Mouse (Mus musculus) E14TG2a.4 (cell line): ENCODE measurements at regions not wholly inside any gene's neighbourhood (a gene's known extent, or its start where the extent isn't known, plus 50 kb on each side); places are given as distances from the start of the nearest gene placed in this dataset.
A peak's percentile ranks its signal among the peaks of the same experiment; 100 is the strongest.

Source experiments
- H3K27me3 ChIP-seq: 2 replicates; pipeline ENCODE4 v1.6.1; 2014; ENCODE audit warnings: low read length, control low read depth; ENCODE audit not compliant: insufficient read depth
- H3K36me3 ChIP-seq: 2 replicates; pipeline ENCODE4 v1.6.1; 2014; ENCODE audit warnings: low read length, control low read depth; ENCODE audit not compliant: insufficient read depth
- H3K4me1 ChIP-seq: replicated peaks from 2 replicates; pipeline ENCODE4 v1.6.1; 2014; ENCODE audit warnings: low read depth, low read length, control low read depth
- H3K4me3 ChIP-seq: replicated peaks from 2 replicates; pipeline ENCODE4 v1.5.1; 2014; ENCODE audit warnings: mild to moderate bottlenecking, low read length
- H3K9me3 ChIP-seq: 2 replicates; pipeline ENCODE4 v1.6.1; 2014; ENCODE audit warnings: low read length, control low read depth
- CTCF ChIP-seq: conservative IDR thresholded peaks from 2 replicates; pipeline ENCODE4 v1.5.1; 2014; ENCODE audit warnings: low read length
- NANOG ChIP-seq: IDR thresholded peaks from 2 replicates; pipeline ENCODE4 v1.6.1; 2014; ENCODE audit warnings: borderline replicate concordance, low read length, mixed read lengths
- POU5F1 ChIP-seq: IDR thresholded peaks from 2 replicates; pipeline ENCODE4 v1.6.1; 2014; ENCODE audit warnings: low read length, borderline replicate concordance

DNA sequence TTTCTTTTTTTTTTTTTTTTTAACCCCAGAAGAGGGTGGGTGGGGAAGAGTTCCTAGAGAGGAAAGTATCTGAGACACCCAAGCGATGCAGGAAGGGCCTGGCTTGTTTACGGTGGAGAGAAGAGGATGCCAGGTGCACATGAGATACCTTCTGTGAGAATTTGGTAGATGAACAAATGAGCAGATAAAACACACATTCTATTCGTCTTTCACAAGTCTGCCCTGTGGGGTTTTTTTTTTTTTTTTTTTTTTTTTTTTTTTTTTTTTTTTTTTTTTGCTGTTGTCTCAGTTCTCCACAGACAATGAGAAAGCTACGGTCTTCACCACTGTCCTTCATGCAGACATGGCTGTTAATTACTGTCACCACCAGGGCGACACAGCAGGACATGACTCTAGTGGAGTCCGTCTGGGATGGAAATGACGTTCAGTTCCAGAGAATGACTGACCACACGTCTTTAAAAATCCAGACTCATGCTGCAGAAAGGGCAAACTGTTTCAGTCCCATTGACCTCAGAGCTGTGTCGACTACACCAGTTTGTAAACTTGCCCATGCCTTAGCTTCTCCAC lies 278.3 kb downstream of the Lnpk start:
- H3K4me1 ChIP-seq = no peaks in the 10 kb centered on the region
- TF ChIP-seq POU5F1 (no peak), NANOG (no peak), CTCF (no peak)
- H3K36me3 ChIP-seq = no peaks in the 10 kb centered on the region
- no peaks in the 10 kb centered on the region for H3K9me3 ChIP-seq
- H3K4me3 ChIP-seq = no peak overlapping the region
- H3K27me3 ChIP-seq = no peaks in the 10 kb centered on the region; the same call in 1 of the 2 replicates

DNA sequence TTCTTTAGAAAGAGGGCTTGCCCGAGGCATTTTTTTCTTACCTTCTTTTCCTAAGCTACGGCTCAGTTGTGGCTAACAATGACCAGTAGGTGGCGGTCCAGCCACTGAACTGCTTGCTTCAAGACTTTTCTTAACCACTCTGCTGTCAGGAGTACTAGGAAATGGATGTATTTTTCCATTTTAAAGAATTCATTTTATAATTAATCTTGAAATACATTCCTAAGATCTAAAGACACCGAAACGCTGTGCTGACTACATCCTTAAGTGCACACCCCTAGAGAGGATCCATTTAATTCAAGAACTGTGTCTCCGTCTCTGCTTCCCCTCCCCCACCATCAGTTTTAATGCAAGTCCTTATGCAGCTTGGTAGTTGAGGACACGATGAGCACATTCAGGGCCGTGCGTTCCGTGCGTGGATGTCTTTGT lies 278.9 kb downstream of the Lnpk start:
- no peak overlapping the region for H3K4me3 ChIP-seq
- no peaks in the 10 kb centered on the region; the same call in 1 of the 2 replicates for H3K27me3 ChIP-seq
- H3K36me3 ChIP-seq = no peaks in the 10 kb centered on the region
- TF ChIP-seq NANOG (no peak), CTCF (peak; percentile 71), POU5F1 (no peak)
- no peaks in the 10 kb centered on the region for H3K9me3 ChIP-seq
- H3K4me1 ChIP-seq = no peaks in the 10 kb centered on the region

DNA sequence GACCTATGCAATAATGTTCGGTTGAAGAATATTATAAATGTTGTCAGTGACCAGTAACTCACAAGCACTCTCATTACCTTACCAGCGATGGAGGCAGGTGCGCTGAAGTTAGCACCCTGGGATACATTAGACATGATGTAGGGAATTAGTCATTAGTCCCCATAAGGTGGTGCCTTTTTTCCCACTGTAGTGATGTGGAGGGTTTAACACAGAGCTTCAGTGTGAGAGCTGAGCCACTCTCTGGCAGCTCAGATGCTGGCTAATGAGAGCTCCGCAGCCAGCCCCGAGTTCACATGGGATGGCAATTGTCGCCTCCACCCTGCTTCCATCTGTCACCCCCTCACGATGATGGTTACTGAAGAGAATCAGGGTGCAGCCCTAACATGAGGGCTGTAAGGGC lies 286.6 kb downstream of the Lnpk start:
- no peaks in the 10 kb centered on the region for H3K36me3 ChIP-seq
- TF ChIP-seq NANOG = no peak
- no peak for TF ChIP-seq CTCF
- TF ChIP-seq POU5F1 = no peak
- H3K4me1 ChIP-seq = no peaks in the 10 kb centered on the region
- H3K4me3 ChIP-seq = no peak overlapping the region
- peaks cover 8% of the 10 kb centered on the region for H3K9me3 ChIP-seq
- no peaks in the 10 kb centered on the region for H3K27me3 ChIP-seq

DNA sequence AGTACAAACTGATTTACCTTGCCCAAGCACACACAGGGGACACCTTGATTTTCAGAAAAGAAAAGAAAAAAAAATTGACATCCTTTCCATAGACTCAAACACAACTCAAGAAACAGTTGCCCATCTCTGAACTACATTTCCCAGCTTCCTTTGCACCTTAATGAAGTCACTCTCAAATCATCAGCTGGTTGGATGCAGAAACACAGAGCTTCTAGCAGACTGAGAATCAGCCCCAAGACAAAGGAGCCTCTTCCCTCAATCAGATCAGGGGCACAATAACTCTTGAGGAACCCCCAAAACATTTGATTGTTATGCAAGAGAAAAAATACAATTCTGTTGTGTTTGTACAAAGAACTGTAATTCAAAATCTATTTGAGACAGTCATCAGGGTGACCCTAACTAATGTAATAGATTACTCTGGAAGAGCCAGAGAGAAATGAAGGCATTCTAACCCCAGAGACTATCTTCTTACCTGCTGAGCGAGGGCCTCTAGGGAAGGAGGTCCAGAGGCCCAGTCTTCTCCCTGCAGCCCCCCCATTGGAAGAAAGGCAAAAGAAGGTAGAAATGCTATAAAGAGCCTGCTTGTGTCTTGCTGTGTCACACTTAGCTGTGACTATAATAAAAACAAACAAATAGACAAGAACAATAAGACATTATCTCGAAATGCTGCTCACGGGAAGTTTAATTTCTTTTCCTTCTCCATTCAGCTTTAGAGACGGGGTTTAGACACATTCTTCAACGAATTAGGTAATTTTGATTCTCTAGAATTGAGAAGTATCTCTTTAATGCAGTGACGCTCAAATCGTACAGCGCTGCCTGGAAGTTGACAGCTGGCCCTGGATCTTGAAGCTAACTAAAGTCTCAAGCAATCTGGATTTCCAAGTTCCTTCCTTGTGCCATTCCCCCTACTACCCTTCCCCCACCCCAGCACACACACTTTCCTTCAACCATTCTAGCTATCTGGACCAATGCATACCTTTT lies 287.5 kb downstream of the Lnpk start:
- Histone ChIP-seq H3K9me3 (peaks cover 17% of the 10 kb centered on the region), H3K4me1 (no peaks in the 10 kb centered on the region), H3K36me3 (no peaks in the 10 kb centered on the region), H3K27me3 (no peaks in the 10 kb centered on the region), H3K4me3 (no peak overlapping the region)
- no peak for TF ChIP-seq NANOG
- no peak for TF ChIP-seq CTCF
- no peak for TF ChIP-seq POU5F1

DNA sequence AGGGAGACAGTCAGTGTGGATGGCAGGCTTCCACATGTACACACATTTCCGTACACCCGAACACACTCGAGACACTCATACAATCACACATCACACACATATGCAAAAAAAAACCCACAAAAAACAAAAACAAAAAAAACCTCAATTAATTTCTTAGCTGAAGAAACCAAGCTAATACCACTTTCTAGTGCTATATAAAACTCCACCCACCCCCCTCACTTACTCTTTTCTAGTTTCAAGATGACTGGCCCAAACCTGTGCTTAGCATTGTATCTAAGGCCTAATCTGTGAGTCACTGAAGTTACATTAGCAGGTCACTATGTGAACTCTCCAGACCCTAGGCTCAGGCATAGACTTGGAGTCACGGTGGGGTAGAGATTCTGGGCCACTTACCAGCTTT lies 293.6 kb downstream of the Lnpk start:
- Histone ChIP-seq H3K36me3 (no peaks in the 10 kb centered on the region), H3K4me3 (no peak overlapping the region), H3K27me3 (no peaks in the 10 kb centered on the region), H3K4me1 (no peaks in the 10 kb centered on the region), H3K9me3 (peaks cover 41% of the 10 kb centered on the region)
- TF ChIP-seq NANOG = no peak
- no peak for TF ChIP-seq CTCF
- TF ChIP-seq POU5F1 = no peak

DNA sequence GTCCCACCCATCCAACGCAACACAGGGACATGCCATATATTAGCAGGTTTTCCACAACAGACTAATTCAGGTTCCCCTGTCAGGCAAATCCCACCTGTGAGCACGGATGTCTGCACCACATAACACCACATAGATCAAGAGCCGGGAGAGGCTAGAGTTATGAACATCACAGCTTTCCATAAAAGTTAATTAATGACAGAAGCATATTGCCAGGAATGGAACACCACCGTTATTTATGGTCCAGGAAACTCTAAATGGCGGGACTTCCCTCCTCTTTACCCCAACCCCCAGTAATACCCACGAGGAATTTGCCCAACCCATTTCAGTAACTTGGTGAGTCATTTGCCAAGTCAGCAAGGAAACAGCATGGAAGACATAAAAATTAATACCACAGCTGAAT lies 314.3 kb downstream of the Lnpk start:
- H3K4me3 ChIP-seq = no peak overlapping the region
- H3K36me3 ChIP-seq = no peaks in the 10 kb centered on the region
- no peaks in the 10 kb centered on the region for H3K4me1 ChIP-seq
- H3K9me3 ChIP-seq = no peaks in the 10 kb centered on the region
- H3K27me3 ChIP-seq = no peaks in the 10 kb centered on the region
- no peak for TF ChIP-seq POU5F1
- no peak for TF ChIP-seq CTCF
- no peak for TF ChIP-seq NANOG

DNA sequence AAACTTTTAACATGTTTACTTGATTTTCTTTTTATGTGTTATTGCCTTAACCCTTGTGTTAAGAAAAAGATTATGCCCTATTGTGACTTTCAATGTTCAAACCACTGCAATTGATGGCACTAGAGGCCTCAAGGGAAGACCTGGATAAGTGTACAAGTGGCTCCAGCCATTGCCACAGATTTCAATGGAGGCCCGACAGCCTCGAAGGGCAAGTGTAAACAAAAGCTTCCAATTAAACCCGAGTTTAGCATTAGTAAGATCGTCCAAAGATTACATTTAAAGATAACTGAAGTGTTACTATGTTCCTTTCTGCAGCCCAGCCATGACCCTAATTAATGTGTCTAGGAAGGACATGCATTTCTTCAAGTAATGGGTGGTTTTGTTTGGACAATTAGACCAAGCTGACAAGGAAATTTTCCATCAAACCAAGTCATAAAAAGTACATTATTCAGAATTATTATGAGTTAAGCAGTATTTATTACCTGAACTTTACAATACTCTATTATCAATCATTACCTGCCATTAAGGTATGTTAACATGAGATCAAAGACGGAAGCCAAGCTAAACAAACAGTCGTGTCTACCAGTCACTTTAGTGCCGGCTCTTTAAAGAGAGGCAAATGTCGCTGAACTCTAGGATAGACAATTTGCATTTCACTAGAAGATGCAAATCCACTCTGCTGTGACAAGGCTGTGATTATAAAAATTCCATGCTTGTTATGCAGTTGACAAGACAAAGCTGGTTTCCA lies 322.0 kb downstream of the Lnpk start:
- H3K27me3 ChIP-seq = no peaks in the 10 kb centered on the region
- TF ChIP-seq CTCF (no peak), POU5F1 (no peak)
- H3K9me3 ChIP-seq = no peaks in the 10 kb centered on the region
- H3K36me3 ChIP-seq = no peaks in the 10 kb centered on the region
- no peaks in the 10 kb centered on the region for H3K4me1 ChIP-seq
- H3K4me3 ChIP-seq = no peak overlapping the region

GRCm38 (mm10) chr2:74247521-74247920 lies 331.7 kb downstream of the Lnpk start:
- Histone ChIP-seq H3K9me3 (no peaks in the 10 kb centered on the region), H3K27me3 (no peaks in the 10 kb centered on the region), H3K36me3 (no peaks in the 10 kb centered on the region), H3K4me1 (no peaks in the 10 kb centered on the region), H3K4me3 (no peak overlapping the region)
- TF ChIP-seq POU5F1 = no peak
- no peak for TF ChIP-seq CTCF
- no peak for TF ChIP-seq NANOG

DNA sequence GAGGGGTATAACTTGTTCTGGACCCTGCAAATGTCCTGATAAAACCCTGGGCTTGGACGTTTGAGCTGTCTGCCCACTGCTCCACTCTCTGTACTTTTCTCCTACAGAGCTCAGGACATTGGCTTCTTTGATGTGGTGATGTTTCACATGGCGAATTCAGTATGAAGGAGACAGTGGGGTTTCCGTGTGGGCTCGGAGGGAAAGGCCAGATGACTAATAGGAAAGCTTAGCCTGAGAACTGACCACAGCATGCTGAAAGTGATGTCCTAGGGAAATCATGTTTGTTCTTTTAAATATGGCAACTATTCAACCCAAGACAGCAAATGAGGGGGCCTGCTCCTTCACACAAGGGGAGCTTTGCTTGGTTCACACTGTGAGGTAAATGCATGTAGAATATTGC lies 332.6 kb downstream of the Lnpk start:
- Histone ChIP-seq H3K9me3 (no peaks in the 10 kb centered on the region), H3K27me3 (no peaks in the 10 kb centered on the region), H3K4me1 (no peaks in the 10 kb centered on the region), H3K4me3 (no peak overlapping the region), H3K36me3 (no peaks in the 10 kb centered on the region)
- TF ChIP-seq POU5F1 (no peak), NANOG (no peak), CTCF (no peak)
